Mouse (Mus musculus) CH12.LX (cell line): ENCODE results near the gene Il1f8.

Experiments
- BHLHE40 ChIP-seq: IDR thresholded peaks from 2 replicates; pipeline ENCODE4 v1.6.1; 2011; ENCODE audit warnings: mild to moderate bottlenecking, low read depth, low read length, improper control_type of control experiment
- CHD2 ChIP-seq: IDR thresholded peaks from 2 replicates; pipeline ENCODE4 v1.6.1; 2011; ENCODE audit warnings: low read length, improper control_type of control experiment
- CTCF ChIP-seq, 2 experiments: IDR thresholded peaks in 1 of 2; conservative IDR thresholded peaks in 1 of 2; 2 replicates each; pipeline ENCODE4 v1.5.1; 2011 to 2012; ENCODE audit warnings: low read depth in 2 of 2, low read length in 2 of 2, improper control_type of control experiment in 1 of 2, inconsistent platforms in 1 of 2, mild to moderate bottlenecking in 1 of 2, moderate library complexity in 1 of 2
- EP300 ChIP-seq: IDR thresholded peaks from 2 replicates; pipeline ENCODE4 v1.6.1; 2011; ENCODE audit warnings: low read length, improper control_type of control experiment
- HCFC1 ChIP-seq: IDR thresholded peaks from 2 replicates; pipeline ENCODE4 v1.6.1; 2012; ENCODE audit warnings: low read depth, mild to moderate bottlenecking, inconsistent platforms, low read length, improper control_type of control experiment
- JUND ChIP-seq: conservative IDR thresholded peaks from 2 replicates; pipeline ENCODE4 v1.6.1; 2011; ENCODE audit warnings: low read depth, low read length, improper control_type of control experiment
- MXI1 ChIP-seq: IDR thresholded peaks from 2 replicates; pipeline ENCODE4 v1.6.1; 2011; ENCODE audit warnings: mild to moderate bottlenecking, low read depth, low read length, improper control_type of control experiment
- POLR2A ChIP-seq: IDR thresholded peaks from 2 replicates; pipeline ENCODE4 v1.6.1; 2011; ENCODE audit warnings: low read depth, mild to moderate bottlenecking, improper control_type of control experiment, low read length
- SIN3A ChIP-seq: IDR thresholded peaks from 2 replicates; pipeline ENCODE4 v1.6.1; 2012; ENCODE audit warnings: low read length, improper control_type of control experiment, inconsistent platforms
- USF1 ChIP-seq: IDR thresholded peaks from 2 replicates; pipeline ENCODE4 v1.6.1; 2014; ENCODE audit warnings: low read depth, mild to moderate bottlenecking, inconsistent platforms, low read length, improper control_type of control experiment

- TF ChIP-seq HCFC1 (no peak), POLR2A (no peak), CTCF (conservative IDR thresholded peaks at IDR 0.05 in 1 of 2, IDR thresholded peaks at IDR 0.05 in 1 of 2; ENCODE audit: low read depth in 2 of 2, low read length in 2 of 2) (no peak), MXI1 (no peak), SIN3A (no peak), CHD2 (no peak), BHLHE40 (peak; percentile 36; the same call in 1 of the 2 replicates), EP300 (no peak), USF1 (no peak), JUND (no peak)
Observed at GRCm38 (mm10) chr2:24187585-24187984, 34.6 kb downstream of the Il1f8 start.
